In genomic region chr9:79842028-79842427, GRCm38 (mm10) we compare ENCODE assay signal across 23 mouse cellular contexts. TPM values are rescaled to one million over a fixed set of nuclear protein-coding genes. Genes with fewer than 3 reads are reported as not detected.
DNase-seq lines count a peak whose midpoint lies in the region; ATAC-seq and TF ChIP-seq lines count a peak whose summit lies in the region.
"Had no signal": no experiment of that assay in that cellular context is flagged by ENCODE, and none has a peak within 500 bp of the region (broad histone marks: within the 10 kb centered on the region; RNA-seq: fewer than 3 reads in every experiment).

No protein-coding gene starts in this region.

- intact Hi-C loops in gastrocnemius, adult 2 months (cut with DNase I), result no loop called here
- intact Hi-C loops in gastrocnemius, postnatal 36 days (cut with DNase I), result no loop called here

- H3K27ac ChIP-seq in gastrocnemius, adult 2 months, result peak overlapping the region; percentile 24; the same call in 1 of the 2 replicates
- no peak overlapping the region for H3K27ac ChIP-seq in midbrain, embryonic 13.5 days
- peak overlapping the region; percentile 67; the same call in 1 of the 2 replicates for H3K27ac ChIP-seq in stomach, embryonic 16.5 days (ENCODE audit: low read length)
- H3K27ac ChIP-seq: kidney, embryonic 15.5 days; liver, embryonic 14.5 days; neural tube, embryonic 15.5 days had no signal

- no peak for DNase-seq in gastrocnemius, adult 2 months
- no peak for DNase-seq in gastrocnemius, postnatal 36 days
- DNase-seq in brain, embryonic 14.5 days (ENCODE audit: low read depth), result peak; percentile 37
- DNase-seq in right cerebral cortex, adult 2 months (ENCODE audit: low spot score in 2 of 2), result no peak
- DNase-seq: adrenal gland, postnatal 25 days; B cell, adult 2 months; cerebellum, adult 18-20 months; cerebellum, postnatal 14 days; kidney, adult 18-20 months; kidney, postnatal 25 days; liver; lung, adult 2 months; lung, postnatal 36 days; retina, postnatal 1 day; right cerebral cortex, postnatal 25 days; thymus, postnatal 4 days had no signal

- TF ChIP-seq CTCF in gastrocnemius, adult 2 months (IDR thresholded peaks at IDR 0.05), result no peak
- TF ChIP-seq CTCF in brain, embryonic 14.5 days (IDR thresholded peaks at IDR 0.05; ENCODE audit: borderline replicate concordance, extremely low read depth, insufficient read depth, insufficient read length), result no peak

- no peak overlapping the region for H3K4me3 ChIP-seq in gastrocnemius, adult 2 months
- H3K4me3 ChIP-seq in midbrain, embryonic 13.5 days (replicated peaks), result no peak overlapping the region
- no peak overlapping the region for H3K4me3 ChIP-seq in stomach, embryonic 16.5 days (replicated peaks; ENCODE audit: low read length)
- H3K4me3 ChIP-seq: kidney, embryonic 15.5 days; megakaryocyte, embryonic 14.5 days; neural tube, embryonic 15.5 days had no signal

- peak; percentile 75 for ATAC-seq in midbrain, embryonic 13.5 days
- no peak for ATAC-seq in stomach, embryonic 16.5 days (ENCODE audit: insufficient read depth, low FRiP score)
- ATAC-seq: hindbrain, embryonic 16.5 days had no signal

- TF ChIP-seq POLR2A in brain, embryonic 14.5 days (IDR thresholded peaks at IDR 0.05; ENCODE audit: borderline replicate concordance, extremely low read depth, insufficient read depth, insufficient read length, poor library complexity, severe bottlenecking), result no peak

- H3K36me3 ChIP-seq in midbrain, embryonic 13.5 days, result no peaks in the 10 kb centered on the region
- no peaks in the 10 kb centered on the region for H3K36me3 ChIP-seq in stomach, embryonic 16.5 days (ENCODE audit: control insufficient read depth, insufficient read depth, low read length)
- H3K36me3 ChIP-seq: kidney, embryonic 15.5 days; neural tube, embryonic 15.5 days had no signal

- H3K9ac ChIP-seq in midbrain, embryonic 13.5 days (replicated peaks), result no peak overlapping the region
- H3K9ac ChIP-seq in stomach, embryonic 16.5 days (ENCODE audit: low read length), result no peak overlapping the region
- H3K9ac ChIP-seq: kidney, embryonic 15.5 days; liver, embryonic 14.5 days; neural tube, embryonic 15.5 days had no signal

- H3K27me3 ChIP-seq in midbrain, embryonic 13.5 days, result no peaks in the 10 kb centered on the region
- H3K27me3 ChIP-seq in stomach, embryonic 16.5 days (ENCODE audit: control insufficient read depth, insufficient read depth, low read length), result no peaks in the 10 kb centered on the region
- H3K27me3 ChIP-seq: kidney, embryonic 15.5 days; megakaryocyte, embryonic 14.5 days; neural tube, embryonic 15.5 days had no signal

- peaks cover 7% of the 10 kb centered on the region; the same call in 1 of the 2 replicates for H3K4me1 ChIP-seq in midbrain, embryonic 13.5 days (replicated peaks)
- no peaks in the 10 kb centered on the region for H3K4me1 ChIP-seq in stomach, embryonic 16.5 days (ENCODE audit: control insufficient read depth, insufficient read depth, low read length)
- H3K4me1 ChIP-seq: kidney, embryonic 15.5 days; megakaryocyte, embryonic 14.5 days; neural tube, embryonic 15.5 days had no signal

- no peak overlapping the region for H3K4me2 ChIP-seq in midbrain, embryonic 13.5 days (replicated peaks)
- H3K4me2 ChIP-seq in stomach, embryonic 16.5 days (ENCODE audit: low read depth, low read length), result no peak overlapping the region
- H3K4me2 ChIP-seq: kidney, embryonic 15.5 days; neural tube, embryonic 15.5 days had no signal

- no peaks in the 10 kb centered on the region for H3K9me3 ChIP-seq in midbrain, embryonic 13.5 days
- no peaks in the 10 kb centered on the region for H3K9me3 ChIP-seq in stomach, embryonic 16.5 days (replicated peaks; ENCODE audit: control insufficient read depth, low read length)
- H3K9me3 ChIP-seq: kidney, embryonic 15.5 days; neural tube, embryonic 15.5 days had no signal

RNA-seq across cellular contexts. Expression of gene Tmem30a, which starts 48.7 kb away (rescaled TPM):
- 10 to 100 TPM; 53.8 to 54.7 TPM for total RNA-seq in gastrocnemius, adult 2 months (2021)
- 10 to 100 TPM; 45.5 to 48.1 TPM for total RNA-seq in gastrocnemius, postnatal 36 days (2021)
- polyA plus RNA-seq in brain, embryonic 14.5 days (2012; rRNA removed), result 35.0 and 53.3 TPM in 2 replicates
- polyA plus RNA-seq in midbrain, embryonic 13.5 days (2015; fragmentation: Nextera tagmentation; extraction: Ambion mirVana), result 109 TPM in 2 replicates
- 65.9 and 68.9 TPM in 2 replicates for polyA plus RNA-seq in stomach, embryonic 16.5 days (2015; fragmentation: Nextera tagmentation; extraction: Ambion mirVana)
